Mouse (Mus musculus): ENCODE data around the gene Wasf3. TPM values are rescaled to one million over a fixed set of nuclear protein-coding genes. Genes with fewer than 3 reads are reported as not detected.
"Not testable (repeated sequence)": the region's sequence is repeated elsewhere in the genome, so short reads cannot be mapped to it uniquely, and the experiment has no call there.

Gene Wasf3
- polyA plus RNA-seq, 1 experiment from 2014 or later: 12.1 TPM

DNA sequence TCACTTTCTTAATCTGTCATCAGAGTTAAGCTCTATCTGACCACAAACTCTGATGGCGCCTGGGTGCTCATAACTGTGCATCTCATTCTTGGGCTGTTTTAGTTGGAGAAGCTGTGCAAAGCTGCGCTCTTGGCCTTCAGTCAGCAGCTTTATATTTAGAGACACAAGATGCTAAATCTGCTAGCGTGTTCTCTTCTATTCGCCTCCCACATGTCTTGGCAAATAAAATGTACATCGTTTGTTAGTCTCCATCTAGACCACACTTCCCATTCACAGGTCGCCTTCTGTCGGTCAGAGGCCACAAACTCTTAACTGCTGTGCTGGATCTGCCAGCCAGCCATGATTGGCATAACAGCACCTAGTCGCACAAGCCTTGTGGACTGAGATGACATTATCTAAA lies 14.0 kb upstream of the Wasf3 start:
- 90% methylated on average over 8 of the region's 8 CpGs for WGBS

DNA sequence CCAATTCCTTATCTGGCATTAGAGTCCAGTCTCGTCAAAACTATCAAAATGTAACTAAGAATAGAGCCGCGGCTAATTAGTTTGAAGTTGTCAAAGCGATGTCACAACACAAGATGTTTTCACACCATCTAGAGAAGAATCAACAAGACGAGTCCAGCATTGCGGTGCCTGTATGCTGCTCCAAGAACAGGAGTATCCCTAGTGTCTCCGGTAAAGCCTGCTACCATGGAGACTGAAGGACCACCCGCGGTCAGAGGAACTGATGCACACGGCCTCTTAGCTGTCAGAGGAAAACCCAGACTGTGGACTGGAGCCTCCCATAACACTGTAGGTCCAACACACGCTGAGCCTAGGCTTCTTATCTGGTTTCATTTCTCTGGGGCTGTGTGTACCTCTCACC lies 11.5 kb upstream of the Wasf3 start:
- Histone ChIP-seq H3K9ac (replicated peaks) (no peak overlapping the region), H3K4me3 (replicated peaks) (no peak overlapping the region), H3K9me3 (0 out of 2 replicates have a peak, but pooled peaks cover 2% of the 10 kb centered on the region), H3K36me3 (no peaks in the 10 kb centered on the region), H3K4me2 (replicated peaks) (no peak overlapping the region), H3K27ac (no peak overlapping the region), H3K4me1 (replicated peaks) (0 out of 2 replicates have a peak, but pooled peaks cover 3% of the 10 kb centered on the region), H3K27me3 (no peaks in the 10 kb centered on the region)
- 84% methylated on average over 11 of the region's 11 CpGs for WGBS
- ATAC-seq: no peak

More for the DNA sequence above, 14.0 kb upstream of the Wasf3 start:
- H3K36me3 ChIP-seq: no peaks in the 10 kb centered on the region
- H3K27me3 ChIP-seq: no peaks in the 10 kb centered on the region
- H3K9ac ChIP-seq (replicated peaks): no peak overlapping the region
- no peak for ATAC-seq
- H3K4me2 ChIP-seq (replicated peaks): no peak overlapping the region
- no peaks in the 10 kb centered on the region for H3K9me3 ChIP-seq
- no peak overlapping the region for H3K4me3 ChIP-seq (replicated peaks)
- H3K27ac ChIP-seq: no peak overlapping the region
- H3K4me1 ChIP-seq (replicated peaks): 0 out of 2 replicates have a peak, but pooled peaks cover 3% of the 10 kb centered on the region

DNA sequence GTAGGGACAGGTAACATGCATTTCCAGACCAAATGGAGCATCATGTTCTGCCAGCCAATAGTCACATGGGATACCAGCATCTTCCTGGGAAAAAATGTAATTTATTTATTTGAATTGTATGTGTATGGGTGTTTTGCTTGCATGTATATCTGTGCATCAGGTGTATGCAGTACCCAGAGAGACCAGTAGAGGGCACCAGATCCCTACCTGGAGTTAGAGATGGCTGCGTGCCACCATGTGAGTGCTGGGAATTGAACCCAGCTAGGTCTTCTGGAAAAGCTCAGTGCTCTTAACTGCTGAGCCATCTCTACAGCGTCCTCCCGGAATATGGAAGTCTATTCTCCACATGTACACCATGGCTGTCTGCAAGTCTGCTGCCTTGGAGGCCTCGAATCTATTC lies 8.2 kb upstream of the Wasf3 start:
- WGBS: 84% methylated on average over 4 of the region's 4 CpGs
- Histone ChIP-seq H3K36me3 (no peaks in the 10 kb centered on the region), H3K9me3 (0 out of 2 replicates have a peak, but pooled peaks cover 2% of the 10 kb centered on the region), H3K4me3 (replicated peaks) (no peak overlapping the region), H3K9ac (replicated peaks) (no peak overlapping the region), H3K4me2 (replicated peaks) (no peak overlapping the region), H3K27ac (no peak overlapping the region), H3K4me1 (replicated peaks) (no peaks in the 10 kb centered on the region), H3K27me3 (no peaks in the 10 kb centered on the region)
- no peak for ATAC-seq

DNA sequence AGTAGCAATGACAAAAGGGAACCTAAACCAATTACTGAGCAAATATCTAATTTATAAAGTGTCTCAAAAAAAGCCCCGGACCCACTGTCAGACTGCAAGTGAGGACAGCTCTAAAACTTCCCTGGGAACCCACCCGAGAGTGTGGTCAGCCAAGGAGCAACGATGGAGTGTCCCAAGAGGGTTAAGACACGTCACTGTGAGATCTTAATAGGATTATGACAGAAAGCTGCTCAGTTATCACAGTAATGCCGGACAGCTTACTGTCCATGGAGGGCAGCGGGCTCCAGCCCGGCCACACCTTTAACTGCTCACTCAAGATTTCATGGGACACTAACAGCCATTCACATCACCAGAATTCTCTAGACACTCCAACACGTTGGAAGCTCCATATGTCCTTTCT lies 4.7 kb upstream of the Wasf3 start:
- Histone ChIP-seq H3K4me3 (replicated peaks) (no peak overlapping the region), H3K27ac (no peak overlapping the region), H3K36me3 (no peaks in the 10 kb centered on the region), H3K4me1 (replicated peaks) (no peaks in the 10 kb centered on the region), H3K9ac (replicated peaks) (no peak overlapping the region), H3K4me2 (replicated peaks) (no peak overlapping the region), H3K27me3 (no peaks in the 10 kb centered on the region), H3K9me3 (0 out of 2 replicates have a peak, but pooled peaks cover 2% of the 10 kb centered on the region)
- 75% methylated on average over 8 of the region's 8 CpGs for WGBS
- no peak for ATAC-seq

DNA sequence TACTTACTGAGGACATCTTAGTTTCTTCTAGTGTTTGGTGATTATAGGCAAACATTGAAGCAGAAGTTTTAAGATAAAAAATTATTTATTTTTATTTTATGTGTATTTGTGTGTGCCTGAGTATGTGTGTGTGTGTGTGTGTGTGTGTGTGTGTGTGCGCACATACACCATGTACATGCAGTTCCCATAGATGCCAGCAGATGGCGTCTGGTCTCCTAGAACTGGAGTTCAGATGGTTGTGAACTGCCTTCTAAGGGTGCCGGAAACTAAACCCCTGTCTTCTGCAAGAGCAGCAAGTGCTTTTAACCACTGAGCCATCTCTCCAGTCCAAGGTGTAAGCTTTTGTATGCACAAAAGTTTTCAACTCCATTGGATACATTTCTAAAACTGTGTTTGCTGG lies 2.5 kb upstream of the Wasf3 start:
- H3K36me3 ChIP-seq: no peaks in the 10 kb centered on the region
- H3K9ac ChIP-seq (replicated peaks): no peak overlapping the region
- no peak overlapping the region for H3K27ac ChIP-seq
- no peak overlapping the region for H3K4me2 ChIP-seq (replicated peaks)
- WGBS: 83% methylated on average over 3 of the region's 3 CpGs
- no peak for ATAC-seq
- H3K27me3 ChIP-seq: no peaks in the 10 kb centered on the region
- H3K9me3 ChIP-seq: 0 out of 2 replicates have a peak, but pooled peaks cover 3% of the 10 kb centered on the region
- no peak overlapping the region for H3K4me3 ChIP-seq (replicated peaks)
- peaks cover 8% of the 10 kb centered on the region for H3K4me1 ChIP-seq (replicated peaks)

DNA sequence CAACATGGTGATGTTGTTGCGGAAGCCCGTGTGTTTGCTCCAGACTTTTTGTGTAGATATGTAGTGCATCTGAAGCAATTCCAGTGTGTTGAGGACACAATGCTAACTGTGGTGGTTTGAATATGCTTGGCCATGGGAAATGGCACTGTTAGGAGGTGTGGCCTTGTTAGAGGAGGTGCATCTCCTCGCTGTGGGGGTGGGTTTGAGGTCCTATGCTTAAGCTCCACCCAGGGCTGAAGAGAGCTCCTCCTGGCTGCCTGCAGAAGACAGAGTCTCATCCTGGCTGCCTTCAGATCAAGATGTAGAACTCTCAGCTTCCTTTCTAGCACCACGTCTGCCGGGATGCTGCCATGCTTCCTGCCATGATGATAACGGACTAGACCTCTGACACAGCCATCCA lies 1.4 kb upstream of the Wasf3 start:
- 0 out of 2 replicates have a peak, but pooled peaks cover 3% of the 10 kb centered on the region for H3K9me3 ChIP-seq
- H3K9ac ChIP-seq (replicated peaks): no peak overlapping the region
- WGBS: 86% methylated on average over 6 of the region's 6 CpGs
- H3K4me2 ChIP-seq (replicated peaks): no peak overlapping the region
- H3K27ac ChIP-seq: no peak overlapping the region
- H3K27me3 ChIP-seq: no peaks in the 10 kb centered on the region
- no peak for ATAC-seq
- H3K4me3 ChIP-seq (replicated peaks): no peak overlapping the region
- 0 out of 2 replicates have a peak, but pooled peaks cover 2% of the 10 kb centered on the region for H3K36me3 ChIP-seq
- peaks cover 8% of the 10 kb centered on the region for H3K4me1 ChIP-seq (replicated peaks)

DNA sequence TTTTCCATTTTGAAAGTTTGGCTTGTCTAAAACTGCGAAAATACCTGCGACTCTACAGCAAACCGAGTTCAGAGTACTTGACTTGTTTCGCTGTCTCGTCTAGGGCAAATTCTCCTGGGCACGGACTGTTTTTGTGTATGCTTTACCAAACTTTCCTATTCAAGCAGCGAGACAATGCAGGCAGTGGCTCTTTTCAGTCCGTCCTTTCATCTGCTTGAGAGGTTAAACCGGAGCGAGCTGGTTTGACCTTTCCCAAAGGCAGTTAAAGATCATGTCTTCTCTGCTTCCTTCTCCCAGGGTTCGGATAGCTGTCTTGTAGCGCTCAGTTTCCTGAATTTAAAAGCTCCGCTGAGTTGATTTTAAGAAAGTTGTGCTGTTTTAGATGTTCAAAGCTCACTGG lies 1.2 kb downstream of the Wasf3 start:
- WGBS: 2% methylated on average over 13 of the region's 13 CpGs
- peaks cover 8% of the 10 kb centered on the region for H3K4me1 ChIP-seq (replicated peaks)
- H3K4me2 ChIP-seq (replicated peaks): peak overlapping the region; percentile 70
- no peaks in the 10 kb centered on the region for H3K27me3 ChIP-seq
- H3K9me3 ChIP-seq: 0 out of 2 replicates have a peak, but pooled peaks cover 3% of the 10 kb centered on the region
- H3K36me3 ChIP-seq: 0 out of 2 replicates have a peak, but pooled peaks cover 2% of the 10 kb centered on the region
- peak overlapping the region; percentile 10; the same call in 1 of the 2 replicates for H3K27ac ChIP-seq
- ATAC-seq: no peak
- H3K9ac ChIP-seq (replicated peaks): peak overlapping the region; percentile 74
- H3K4me3 ChIP-seq (replicated peaks): peak overlapping the region; percentile 78

DNA sequence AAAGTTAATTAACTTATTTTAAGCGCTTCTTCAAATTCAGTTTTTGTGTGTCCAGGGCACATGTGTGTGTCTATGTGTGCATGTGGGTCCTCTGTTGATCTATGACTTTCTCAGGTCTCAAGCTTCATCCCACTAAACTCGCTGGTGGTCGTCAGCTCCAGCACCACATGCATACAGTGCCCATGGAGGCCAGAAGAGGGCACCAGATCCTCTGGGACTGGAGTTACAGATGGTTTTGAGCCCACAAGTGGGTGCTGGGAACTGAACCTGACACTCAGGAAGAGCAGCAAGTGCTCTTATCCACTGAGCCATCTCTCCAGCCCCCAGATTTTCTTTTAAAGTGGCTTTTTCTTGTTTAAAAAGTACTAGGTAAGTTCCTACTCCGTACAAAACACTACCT lies 2.1 kb downstream of the Wasf3 start:
- peaks cover 8% of the 10 kb centered on the region for H3K4me1 ChIP-seq (replicated peaks)

DNA sequence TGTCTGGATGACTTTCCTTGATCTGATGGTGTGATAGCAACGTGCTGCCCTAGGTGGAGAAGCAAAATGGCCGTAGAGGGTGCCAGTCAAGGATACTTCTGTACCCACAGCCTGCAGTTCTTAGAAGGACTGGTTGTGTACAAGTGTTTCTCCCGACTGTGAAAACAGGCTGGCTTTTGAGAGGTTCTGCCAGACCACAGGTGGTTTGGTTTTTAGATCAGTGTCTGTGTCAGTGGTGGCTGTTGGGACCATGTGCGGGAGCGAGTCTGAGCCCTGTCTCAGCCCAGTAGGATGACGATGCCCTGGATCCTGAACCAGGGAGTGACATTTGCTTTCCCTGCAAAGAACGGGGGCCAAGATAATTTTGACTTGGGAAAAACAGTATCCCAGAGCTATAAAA lies 9.8 kb downstream of the Wasf3 start:
- 95% methylated on average over 7 of the region's 7 CpGs for WGBS
- Histone ChIP-seq H3K4me3 (replicated peaks) (no peak overlapping the region), H3K36me3 (peaks cover 4% of the 10 kb centered on the region; the same call in 1 of the 2 replicates), H3K9me3 (peaks cover 12% of the 10 kb centered on the region), H3K9ac (replicated peaks) (no peak overlapping the region), H3K4me2 (replicated peaks) (no peak overlapping the region), H3K4me1 (replicated peaks) (no peaks in the 10 kb centered on the region), H3K27me3 (no peaks in the 10 kb centered on the region), H3K27ac (no peak overlapping the region)
- ATAC-seq: no peak

More for the DNA sequence above, 2.1 kb downstream of the Wasf3 start:
- 97% methylated on average over 4 of the region's 4 CpGs for WGBS
- Histone ChIP-seq H3K27me3 (no peaks in the 10 kb centered on the region), H3K36me3 (0 out of 2 replicates have a peak, but pooled peaks cover 2% of the 10 kb centered on the region), H3K27ac (no peak overlapping the region), H3K9ac (replicated peaks) (no peak overlapping the region), H3K4me3 (replicated peaks) (no peak overlapping the region), H3K4me2 (replicated peaks) (no peak overlapping the region), H3K9me3 (0 out of 2 replicates have a peak, but pooled peaks cover 3% of the 10 kb centered on the region)
- no peak for ATAC-seq

DNA sequence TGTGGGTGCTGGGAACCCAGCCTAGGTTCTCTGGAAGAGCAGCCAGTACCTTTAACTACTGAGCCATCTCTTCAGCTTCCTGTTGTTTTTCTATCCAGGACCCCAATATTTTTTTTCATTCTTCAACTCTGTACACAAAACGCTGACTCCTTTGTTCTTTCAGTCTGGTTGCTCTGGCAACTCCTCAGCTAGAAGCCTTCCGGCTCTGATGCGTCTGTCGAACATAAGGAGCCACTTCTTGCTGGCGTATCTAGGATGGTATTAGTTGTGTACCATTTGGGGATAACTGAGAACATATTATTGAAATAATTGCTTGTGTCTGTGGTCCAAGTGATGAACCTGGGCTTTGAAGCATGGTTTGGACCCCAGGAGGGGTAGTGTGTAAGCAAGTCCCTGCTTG lies 12.5 kb downstream of the Wasf3 start:
- H3K27me3 ChIP-seq: no peaks in the 10 kb centered on the region
- H3K27ac ChIP-seq: no peak overlapping the region
- 85% methylated on average over 5 of the region's 5 CpGs for WGBS
- H3K36me3 ChIP-seq: peaks cover 4% of the 10 kb centered on the region; the same call in 1 of the 2 replicates
- H3K4me2 ChIP-seq (replicated peaks): no peak overlapping the region
- 0 out of 2 replicates have a peak, but pooled peaks cover 3% of the 10 kb centered on the region for H3K4me1 ChIP-seq (replicated peaks)
- H3K9me3 ChIP-seq: peaks cover 12% of the 10 kb centered on the region
- no peak overlapping the region for H3K4me3 ChIP-seq (replicated peaks)
- ATAC-seq: no peak
- H3K9ac ChIP-seq (replicated peaks): no peak overlapping the region

DNA sequence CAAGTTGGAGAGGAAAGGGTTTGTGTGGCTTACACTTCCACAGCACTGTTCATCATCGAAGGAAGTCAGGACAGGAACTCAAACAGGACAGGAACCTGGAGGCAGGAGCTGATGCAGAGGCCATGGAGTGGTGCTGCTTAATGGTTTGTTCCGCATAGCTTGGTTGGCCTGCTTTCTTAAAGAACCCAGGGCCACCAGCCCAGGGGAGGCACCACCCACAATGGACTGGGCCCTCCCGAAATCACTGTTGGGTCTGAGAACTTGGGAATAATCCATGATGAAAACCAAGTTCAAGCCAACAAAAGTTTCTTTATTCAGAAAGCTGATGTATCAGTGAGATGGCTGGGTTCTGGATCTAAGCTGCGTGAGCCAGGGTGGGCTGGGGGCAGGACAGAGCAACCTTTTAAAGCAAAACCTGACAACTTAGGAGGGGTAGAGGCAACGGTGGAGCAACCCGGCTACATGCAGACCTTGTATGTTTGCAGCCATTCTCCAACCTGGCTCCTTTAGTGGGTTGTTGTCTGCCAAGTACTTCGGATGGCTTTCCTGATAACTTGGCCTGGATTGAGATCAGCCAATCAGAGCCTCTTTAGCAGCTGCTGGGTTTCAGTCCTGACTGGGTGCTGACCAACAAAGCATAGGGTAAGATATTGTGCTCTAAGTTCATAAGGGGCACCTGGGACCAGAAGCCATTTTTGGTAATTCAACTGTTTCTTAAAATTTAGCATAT lies 13.8 kb downstream of the Wasf3 start:
- Histone ChIP-seq H3K4me2 (replicated peaks) (no peak overlapping the region), H3K27ac (no peak overlapping the region), H3K36me3 (peaks cover 4% of the 10 kb centered on the region; the same call in 1 of the 2 replicates), H3K9ac (replicated peaks) (no peak overlapping the region), H3K27me3 (no peaks in the 10 kb centered on the region), H3K4me3 (replicated peaks) (no peak overlapping the region), H3K4me1 (replicated peaks) (peaks cover 5% of the 10 kb centered on the region; the same call in 1 of the 2 replicates), H3K9me3 (peaks cover 11% of the 10 kb centered on the region)
- WGBS: 94% methylated on average over 7 of the region's 7 CpGs
- no peak for ATAC-seq

DNA sequence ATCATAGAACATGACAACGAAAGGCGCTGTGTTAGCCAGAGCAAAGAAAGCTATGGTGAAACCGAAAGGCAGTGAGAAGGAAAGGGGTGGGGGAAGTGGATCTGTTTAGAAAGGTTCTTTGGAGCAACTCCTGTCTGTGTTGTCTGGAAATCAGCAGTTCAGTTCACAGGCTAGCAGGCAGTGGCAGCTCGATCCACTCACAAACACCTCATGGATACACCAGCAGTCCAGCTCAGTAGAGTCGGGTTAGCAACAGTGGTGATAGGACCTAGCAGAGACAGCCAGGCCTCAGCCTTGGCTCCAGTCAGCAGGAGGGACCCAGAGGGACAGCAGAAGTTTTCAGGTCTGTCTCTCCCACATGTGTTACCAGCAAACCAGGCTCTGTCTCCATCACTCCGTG lies 16.2 kb downstream of the Wasf3 start:
- not testable (repeated sequence) for H3K4me1 ChIP-seq (replicated peaks); ATAC-seq; H3K27me3 ChIP-seq; H3K36me3 ChIP-seq; H3K9ac ChIP-seq (replicated peaks); H3K4me3 ChIP-seq (replicated peaks); H3K27ac ChIP-seq; H3K9me3 ChIP-seq; H3K4me2 ChIP-seq (replicated peaks)
- 94% methylated on average over 6 of the region's 6 CpGs for WGBS

Data from midbrain, embryonic 13.5 days (tissue).